ENCODE assay signal across 15 mouse cellular contexts in genomic region chr12:100474661-100475321, GRCm38 (mm10).
"Had no signal": no experiment of that assay in that cellular context is flagged by ENCODE, and none has a peak within 500 bp of the region (broad histone marks: within the 10 kb centered on the region; RNA-seq: fewer than 3 reads in every experiment).

No protein-coding gene starts in this region.

- ATAC-seq: midbrain, embryonic 16.5 days had no signal

- H3K4me3 ChIP-seq: kidney, embryonic 15.5 days; limb, embryonic 13.5 days; midbrain, embryonic 10.5 days; neural tube, embryonic 13.5 days; stomach, embryonic 15.5 days had no signal

- H3K4me2 ChIP-seq: kidney, embryonic 15.5 days; limb, embryonic 13.5 days; liver, embryonic 11.5 days; lung, embryonic 14.5 days; neural tube, embryonic 13.5 days; stomach, embryonic 15.5 days had no signal

- H3K9ac ChIP-seq: kidney, embryonic 15.5 days; limb, embryonic 13.5 days; lung, embryonic 14.5 days; neural tube, embryonic 13.5 days; stomach, embryonic 15.5 days had no signal

- H3K27ac ChIP-seq: kidney, embryonic 15.5 days; limb, embryonic 13.5 days; midbrain, embryonic 10.5 days; neural tube, embryonic 13.5 days; stomach, embryonic 15.5 days had no signal

- H3K27me3 ChIP-seq: kidney, embryonic 15.5 days; limb, embryonic 13.5 days; neural tube, embryonic 13.5 days; stomach, embryonic 15.5 days had no signal

- H3K4me1 ChIP-seq: limb, embryonic 13.5 days; midbrain, embryonic 10.5 days; neural tube, embryonic 13.5 days; stomach, embryonic 15.5 days had no signal

- DNase-seq: kidney, postnatal 14 days; layer of hippocampus, postnatal 36 days; left cerebral cortex, postnatal 4 days; lung, postnatal 4 days; retina, postnatal 1 day; right cerebral cortex, postnatal 4 days; thymus, postnatal 14 days had no signal

- H3K9me3 ChIP-seq: kidney, embryonic 15.5 days; limb, embryonic 13.5 days; midbrain, embryonic 10.5 days; neural tube, embryonic 13.5 days; stomach, embryonic 15.5 days had no signal

- H3K36me3 ChIP-seq: midbrain, embryonic 10.5 days; neural tube, embryonic 13.5 days; stomach, embryonic 15.5 days had no signal
